Mouse (Mus musculus): Measurements from ENCODE around the gene B4galt1.

B4galt1 gene

DNA sequence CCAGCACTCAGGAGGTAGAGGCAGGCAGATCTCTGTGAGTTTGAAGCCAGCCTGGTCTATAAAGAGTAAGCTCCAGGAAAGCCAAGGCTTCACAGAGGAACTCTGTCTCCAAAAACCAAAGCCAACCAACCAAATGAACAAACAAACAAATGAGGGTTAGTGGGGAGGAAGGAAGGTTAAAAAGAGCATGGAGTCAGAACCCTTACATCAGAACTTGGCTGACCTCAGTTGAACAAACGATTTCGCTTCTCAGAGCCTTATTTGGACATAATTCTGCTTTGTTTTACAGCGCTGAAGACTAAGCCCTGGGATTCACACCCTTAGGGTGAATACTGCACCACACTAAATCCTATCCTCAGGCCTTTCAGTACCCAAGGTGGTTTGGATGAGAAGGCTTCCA lies 18.3 kb upstream of the B4galt1 start:
- in situ Hi-C loops (cut with MboI) = no loop called here

DNA sequence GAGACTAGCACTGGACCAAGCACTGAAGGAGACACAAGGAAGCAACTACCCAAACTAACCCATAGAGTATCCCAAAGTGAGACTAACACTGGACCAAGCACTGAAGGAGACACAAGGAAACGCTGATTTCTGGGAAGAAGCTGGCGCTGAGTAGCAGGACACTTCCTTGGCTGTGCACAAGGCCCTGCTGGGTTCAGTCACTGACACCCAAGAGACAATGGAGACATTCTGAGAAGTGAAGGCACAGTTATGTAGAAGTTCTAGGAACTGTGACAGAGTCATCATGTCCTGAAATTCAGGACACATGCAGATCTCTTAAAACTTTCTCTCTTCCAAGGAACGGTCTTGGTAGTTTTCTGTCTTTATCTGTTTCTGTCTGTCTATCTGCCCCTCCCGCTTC lies 16.4 kb upstream of the B4galt1 start:
- in situ Hi-C loops (cut with MboI) = no loop called here

DNA sequence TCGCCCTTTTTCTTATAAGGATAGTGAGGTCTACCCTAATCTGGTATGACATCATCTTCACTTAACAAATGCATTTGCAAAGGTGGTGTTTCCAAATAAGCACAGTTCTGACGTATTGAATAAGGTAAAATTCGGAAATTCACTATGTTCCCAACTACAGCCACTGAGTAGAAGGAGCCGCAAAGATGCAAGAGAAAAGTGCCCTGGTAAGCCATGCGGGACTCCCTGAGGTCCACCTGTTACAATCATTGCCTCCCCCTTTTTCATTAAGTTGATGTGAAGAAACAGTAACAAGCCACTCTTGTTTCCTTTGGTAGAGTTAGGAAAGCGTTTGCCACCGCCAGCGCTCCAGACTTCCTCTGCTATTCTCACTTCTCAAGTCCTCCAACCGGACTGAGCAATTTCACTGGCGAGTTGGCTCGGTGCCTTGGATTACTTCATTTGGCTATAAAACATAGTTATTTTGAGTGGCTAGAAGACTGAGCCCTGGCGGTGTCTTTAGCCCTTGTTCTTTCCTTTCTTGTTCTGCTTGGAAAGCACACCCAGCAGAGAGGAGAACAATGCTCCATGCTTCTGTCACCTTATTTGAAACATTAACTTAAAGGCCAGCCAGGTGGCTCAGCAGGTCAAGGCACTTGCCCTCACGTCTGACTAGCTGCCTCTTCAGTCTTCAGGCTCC lies 14.9 kb upstream of the B4galt1 start:
- in situ Hi-C loops (cut with MboI) = no loop called here

DNA sequence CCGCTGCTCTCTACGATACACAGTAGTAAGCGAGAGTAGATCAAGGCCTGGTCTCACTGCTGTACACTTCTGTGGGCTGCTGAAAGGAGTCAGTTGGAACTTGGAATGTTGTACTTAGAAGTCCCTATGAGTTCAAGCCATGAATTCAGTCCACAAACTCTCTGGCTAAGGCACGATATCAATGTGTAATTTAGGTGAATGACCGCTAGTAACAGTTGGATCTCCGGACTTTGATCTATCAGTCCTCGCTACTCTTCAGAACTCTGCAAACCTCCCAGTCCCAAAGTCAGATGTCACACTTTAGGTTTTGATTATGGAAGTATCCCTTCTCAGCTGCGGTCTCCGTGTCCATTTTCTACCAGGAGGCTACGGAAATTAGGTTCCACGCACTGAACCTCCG lies 10.6 kb upstream of the B4galt1 start:
- in situ Hi-C loops (cut with MboI) = no loop called here

DNA sequence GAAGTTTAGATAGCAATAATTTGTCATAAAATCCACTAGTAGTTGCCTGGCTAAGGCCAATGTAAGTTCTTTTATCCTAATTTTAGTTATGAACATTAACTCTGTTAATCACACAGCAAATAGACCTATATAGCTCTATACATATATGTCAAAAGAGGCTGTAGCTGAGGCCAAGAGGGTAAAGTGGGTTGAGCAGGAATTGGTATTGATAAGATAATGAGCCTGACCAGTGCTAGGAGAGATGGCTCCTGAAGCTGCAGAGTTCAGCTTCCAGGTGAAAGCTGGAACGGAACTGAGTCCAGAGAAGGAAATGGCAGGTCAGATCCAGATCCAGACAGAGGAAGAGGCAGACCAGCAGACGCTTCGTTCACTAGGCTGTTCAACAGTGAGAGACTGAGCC lies 9.5 kb upstream of the B4galt1 start:
- in situ Hi-C loops (cut with MboI) = no loop called here

DNA sequence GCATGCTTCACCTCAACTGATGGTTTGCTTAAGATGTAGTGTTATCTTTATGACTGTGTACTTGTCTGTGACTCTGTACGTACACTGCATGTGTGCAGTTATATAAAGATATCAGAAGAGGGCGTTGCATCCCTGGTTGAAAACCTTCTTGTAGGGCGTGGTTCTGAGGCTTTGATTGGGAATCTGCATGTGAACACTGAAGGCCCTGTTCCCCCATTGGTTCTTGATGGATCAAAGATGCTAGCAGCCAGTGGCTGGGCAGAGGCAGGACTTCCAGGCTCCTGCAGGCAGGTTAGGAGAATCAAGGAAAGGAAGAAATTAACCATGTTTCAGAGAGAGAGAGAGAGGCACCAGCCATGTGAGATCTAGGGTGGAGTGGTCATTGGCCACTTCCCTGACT lies 7.3 kb upstream of the B4galt1 start:
- in situ Hi-C loops (cut with MboI) = no loop called here

DNA sequence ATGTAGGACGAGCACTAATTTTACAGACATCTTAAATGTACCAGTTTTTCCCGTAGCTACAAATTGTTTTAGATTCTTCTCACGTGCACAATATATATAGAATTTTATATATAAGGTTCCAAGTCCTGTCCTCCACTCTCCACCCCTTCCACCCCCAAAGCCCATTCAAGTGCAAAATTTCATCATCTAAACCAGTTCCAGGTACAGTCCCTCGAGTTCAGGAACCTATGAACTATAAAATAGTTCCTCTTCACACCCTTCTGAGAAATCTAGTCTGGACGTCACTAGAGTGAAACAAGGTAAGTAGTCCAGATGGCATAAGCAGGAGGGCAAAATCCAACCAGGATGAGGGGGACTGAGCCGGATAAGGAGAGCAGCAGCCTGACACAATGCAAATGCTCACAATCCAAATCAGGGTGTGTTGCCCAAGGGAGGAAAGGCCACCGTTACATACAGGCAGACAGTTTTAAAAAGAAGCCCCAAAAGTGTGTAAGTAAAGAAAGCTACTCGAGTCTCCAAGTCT lies 4.1 kb upstream of the B4galt1 start:
- in situ Hi-C loops (cut with MboI) = no loop called here

DNA sequence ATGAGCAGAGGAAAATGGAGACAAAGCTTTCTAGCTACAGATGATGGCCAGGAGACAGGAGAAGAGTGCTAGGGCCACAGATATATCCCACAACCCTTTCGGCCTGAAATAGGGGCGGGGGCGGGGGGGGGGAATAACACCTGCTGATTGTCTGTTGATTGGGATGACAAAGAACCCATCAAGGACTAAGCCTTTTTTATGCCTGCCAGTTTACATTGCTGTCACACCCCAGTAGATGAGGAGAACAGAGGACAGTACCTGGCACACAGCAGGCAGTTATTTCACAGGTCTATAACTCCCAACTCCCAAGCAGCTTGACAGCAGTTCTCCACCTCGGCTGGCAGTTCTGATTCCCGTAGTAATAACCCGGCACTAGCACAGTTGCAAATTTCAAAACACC lies 2.8 kb upstream of the B4galt1 start:
- in situ Hi-C loops (cut with MboI) = no loop called here

DNA sequence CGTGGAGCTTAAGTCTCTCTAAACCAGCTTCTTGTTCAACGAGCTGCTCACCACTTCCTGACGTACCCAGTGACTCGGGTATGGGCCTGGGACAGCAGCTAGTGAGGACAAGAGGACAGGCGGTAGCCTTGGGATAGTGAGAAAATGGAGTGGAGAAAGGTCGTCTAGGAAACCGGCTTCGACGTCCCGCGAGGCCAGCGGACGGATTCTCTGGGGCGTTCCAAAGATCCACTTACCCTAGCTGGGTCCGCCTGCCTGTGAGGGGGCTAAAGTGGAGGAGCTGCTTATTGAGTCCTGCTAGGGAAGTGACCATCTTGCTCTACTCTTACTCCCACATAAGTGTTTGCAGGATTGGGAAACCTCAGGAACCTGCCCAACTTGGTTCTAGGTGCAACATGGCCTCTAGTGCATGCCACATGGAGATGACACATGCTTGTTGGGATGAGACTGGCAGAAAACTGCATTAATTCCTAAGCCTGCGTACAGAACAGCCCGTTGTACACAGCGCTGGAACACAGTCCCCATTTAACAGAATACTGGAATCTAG lies 655 bp upstream of the B4galt1 start:
- in situ Hi-C loops (cut with MboI) = no loop called here

DNA sequence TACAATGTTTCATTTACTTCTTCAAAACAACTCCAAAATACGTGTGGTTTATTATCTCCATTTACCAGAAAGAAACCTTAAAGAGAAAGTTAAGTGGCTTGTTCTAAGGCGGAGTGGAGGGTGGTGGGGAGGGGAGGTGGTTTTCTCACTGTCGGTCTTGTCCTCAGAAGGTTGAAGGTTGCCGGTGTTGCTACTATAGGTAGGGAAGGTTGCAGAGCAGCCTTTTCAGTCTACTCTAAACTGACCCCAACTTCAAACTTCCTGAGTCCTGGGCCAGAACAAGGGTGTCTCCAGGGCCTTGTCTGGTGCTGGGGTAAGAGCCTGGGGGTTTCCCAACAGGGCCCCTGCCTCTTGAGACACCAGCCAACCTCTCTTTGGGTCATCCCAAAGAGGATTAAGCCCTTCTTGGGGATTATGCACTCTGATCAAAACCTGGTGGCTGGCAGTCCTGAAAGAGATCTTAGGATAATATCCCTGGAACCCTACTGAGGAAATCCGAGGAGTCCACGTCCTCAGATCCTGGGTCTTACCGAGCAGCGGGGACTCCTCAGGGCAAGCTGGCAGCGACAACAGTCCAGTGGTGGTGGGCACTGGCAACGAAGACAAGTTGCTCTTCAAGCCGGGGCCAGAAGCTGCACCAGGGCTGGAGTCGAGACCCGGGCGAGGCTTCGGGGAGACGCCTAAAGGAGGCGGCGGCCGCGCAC lies 792 bp downstream of the B4galt1 start:
- in situ Hi-C loops (cut with MboI) = no loop called here

DNA sequence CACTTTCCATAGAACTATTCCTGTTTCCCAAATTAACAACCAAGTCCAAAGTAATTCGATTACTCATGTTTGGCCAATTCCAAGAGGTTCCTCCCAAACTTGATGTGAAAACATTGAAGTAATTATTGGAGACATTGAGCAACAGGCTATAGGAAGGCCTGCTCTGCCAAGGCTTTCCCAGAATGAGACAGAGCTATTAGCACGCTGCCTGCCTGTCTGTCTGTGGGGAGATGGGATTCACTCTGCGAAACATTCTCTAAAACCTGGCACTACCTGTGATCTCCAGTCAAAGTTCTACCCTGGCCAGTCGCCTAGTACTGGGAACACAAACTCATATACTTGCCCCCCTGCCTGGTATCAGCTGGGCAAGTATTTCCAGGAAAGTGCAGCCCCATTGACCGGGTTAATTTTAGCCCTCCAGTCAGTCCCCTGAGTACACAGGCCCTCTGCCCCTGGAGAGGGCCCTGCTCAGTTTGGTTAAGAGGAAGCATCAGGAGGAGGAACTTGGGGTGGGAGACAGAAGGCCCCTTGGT lies 1.5 kb downstream of the B4galt1 start:
- in situ Hi-C loops (cut with MboI) = no loop called here

DNA sequence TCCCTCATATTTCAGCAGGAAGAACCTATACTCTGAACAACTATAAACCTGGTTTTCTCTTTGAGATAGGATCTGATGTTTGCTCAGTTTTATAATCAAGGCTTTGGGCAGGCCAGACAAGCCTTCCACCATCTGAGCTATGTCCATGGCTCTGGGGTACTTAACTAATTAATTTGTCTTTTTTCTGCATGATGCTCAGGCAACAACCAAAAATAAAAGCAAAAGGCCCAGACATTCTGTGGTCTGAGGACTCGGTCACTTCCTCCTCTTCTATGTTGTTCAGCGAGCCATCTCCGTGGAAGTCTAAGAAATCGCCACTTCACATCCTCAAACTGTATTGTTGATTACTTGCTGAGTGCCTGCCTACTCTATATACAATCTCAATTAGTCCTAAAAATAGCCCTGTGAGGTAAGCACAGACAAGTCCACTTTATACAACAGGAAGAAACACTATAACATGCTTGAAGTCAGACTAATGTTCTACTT lies 2.0 kb downstream of the B4galt1 start:
- in situ Hi-C loops (cut with MboI) = no loop called here

DNA sequence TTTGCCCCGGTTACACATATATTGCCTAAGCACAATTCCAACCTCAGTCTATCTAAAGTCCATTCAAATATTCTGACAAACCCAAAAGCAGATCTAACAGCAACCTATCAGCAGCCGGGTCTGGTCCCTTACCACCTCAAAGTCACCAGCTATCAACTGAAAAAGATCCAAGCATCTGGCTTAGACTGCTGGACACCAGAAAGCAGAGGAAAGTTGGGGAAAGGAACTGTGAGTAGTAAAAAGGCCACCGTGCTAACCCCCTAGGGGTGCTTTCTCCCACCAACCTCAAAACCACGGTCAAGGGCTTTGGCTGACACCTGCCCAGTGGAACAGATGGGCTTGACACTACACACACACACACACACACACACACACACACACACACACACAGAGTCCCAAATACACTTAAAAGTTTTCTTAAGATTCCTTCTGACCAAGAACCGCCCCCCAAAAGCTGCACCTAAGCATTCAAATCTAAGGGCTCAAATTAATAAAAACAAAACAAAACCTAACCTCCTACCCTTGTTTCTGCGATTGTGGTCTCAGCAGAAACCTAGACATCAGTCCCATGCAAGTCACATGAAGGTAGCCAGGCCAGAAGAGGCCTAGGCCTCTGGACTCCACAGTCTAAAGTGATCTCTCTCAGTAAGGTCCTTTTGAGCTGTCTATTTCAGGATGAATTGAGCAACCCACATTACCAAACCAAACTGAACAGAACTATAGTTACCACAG lies 2.6 kb downstream of the B4galt1 start:
- in situ Hi-C loops (cut with MboI) = no loop called here

DNA sequence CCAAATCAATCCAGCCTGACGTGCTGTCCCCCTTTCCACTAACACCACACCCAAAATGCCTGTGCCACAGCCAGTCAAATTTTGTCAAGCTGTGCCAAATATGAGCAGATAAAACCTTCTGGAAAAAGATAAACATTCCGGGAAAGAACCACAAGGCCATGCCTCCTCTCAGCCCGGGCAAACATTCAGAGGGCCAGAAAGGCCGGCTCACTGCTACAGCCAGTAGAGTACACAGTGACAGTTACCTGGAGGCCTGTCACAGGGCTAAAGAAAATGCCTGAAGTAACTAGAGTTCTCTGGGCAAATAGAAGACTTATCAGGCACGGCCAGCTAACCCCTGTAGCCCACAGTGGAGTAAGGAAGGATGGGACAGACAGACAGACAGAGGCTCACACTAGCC lies 3.2 kb downstream of the B4galt1 start:
- in situ Hi-C loops (cut with MboI) = no loop called here

DNA sequence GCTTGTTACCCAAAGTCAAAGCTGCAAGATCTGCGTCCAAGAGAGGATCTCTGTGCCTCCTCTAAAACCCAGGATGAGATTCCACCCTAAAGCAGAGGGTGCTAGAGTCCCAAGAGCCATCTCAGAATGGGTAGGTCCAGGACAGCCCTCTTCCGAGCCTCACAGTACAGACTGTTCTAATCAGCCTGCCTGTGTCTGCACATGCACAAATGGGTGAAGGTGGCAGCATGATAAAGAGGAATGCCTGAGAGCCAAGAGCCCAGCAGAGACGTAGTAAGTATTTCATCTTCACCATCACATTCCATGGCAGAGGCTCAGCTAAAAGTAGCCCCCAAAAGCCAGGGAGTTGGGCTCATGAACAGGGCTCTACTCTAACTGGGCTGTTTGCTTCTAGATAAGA lies 4.3 kb downstream of the B4galt1 start:
- in situ Hi-C loops (cut with MboI) = no loop called here

DNA sequence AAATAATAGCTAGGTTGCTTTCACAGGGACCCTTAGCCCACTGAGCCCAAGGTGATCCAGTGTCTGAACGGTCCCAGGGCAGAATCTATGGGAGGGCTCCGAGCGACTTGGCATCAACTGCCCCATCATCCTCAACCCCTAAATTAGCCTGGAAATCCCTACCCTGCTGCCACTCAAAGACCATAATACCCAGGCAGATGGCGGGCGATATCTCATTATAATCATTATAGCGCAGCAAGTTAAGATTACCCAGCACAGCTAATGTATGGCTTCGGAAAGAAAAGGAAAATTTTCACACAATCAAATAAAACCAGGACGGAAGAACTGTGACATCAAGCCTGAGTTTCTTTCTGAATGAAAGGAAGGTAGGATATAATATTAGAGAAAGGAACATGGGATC lies 5.6 kb downstream of the B4galt1 start:
- in situ Hi-C loops (cut with MboI) = no loop called here

DNA sequence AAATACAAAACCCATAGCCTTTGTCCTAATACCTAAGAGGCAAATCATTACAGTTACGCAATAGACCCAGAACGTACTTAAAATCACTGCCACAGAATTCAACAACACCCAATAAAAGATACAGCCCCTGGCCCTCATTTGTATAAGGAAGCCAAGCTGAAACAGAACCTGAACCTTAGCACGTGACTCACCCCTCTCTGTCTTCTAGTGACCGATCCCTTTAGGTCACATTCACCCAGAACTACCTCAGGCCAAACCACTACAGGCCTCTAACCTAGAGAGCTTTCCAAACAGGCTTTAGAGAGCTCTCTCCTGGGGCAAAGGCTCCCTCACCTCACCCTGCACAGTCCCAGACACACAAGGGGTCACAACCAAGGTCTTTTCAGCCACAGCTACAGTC lies 6.6 kb downstream of the B4galt1 start:
- in situ Hi-C loops (cut with MboI) = no loop called here

DNA sequence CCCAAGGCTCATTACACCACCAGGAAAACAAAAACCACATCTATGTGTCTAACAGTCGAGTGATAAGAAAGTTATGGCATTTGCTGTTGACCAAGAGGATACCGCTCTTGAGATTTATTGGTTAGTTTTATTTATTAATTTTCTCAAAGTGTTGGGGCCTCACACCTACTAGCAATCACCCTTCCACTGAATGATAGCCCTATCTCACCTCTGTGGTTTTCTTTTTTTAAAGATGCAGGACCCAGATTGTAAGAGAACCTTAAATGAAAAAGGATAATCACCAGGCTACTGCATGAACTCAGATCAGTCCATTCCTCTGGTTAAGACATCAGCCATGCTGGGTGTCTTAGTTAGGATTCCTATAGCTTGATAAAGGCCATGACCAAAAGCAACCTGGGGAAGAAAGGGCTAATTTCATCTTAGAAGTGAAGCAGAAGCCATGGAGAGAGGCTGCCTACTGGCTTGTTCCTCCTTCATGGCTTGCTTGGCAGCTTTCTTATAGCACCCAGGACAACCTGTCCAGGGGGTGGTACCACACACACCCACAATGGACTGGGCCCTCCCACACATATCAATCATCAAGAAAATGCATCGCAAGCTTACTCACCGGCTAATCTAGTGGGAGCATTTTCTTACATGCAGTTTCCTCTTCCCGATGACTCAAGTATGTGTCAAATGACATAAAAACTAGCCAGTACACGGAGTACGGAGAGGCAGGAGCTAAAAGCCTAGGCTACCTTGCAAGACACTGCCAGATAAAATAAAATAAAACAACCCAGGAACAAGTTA lies 7.5 kb downstream of the B4galt1 start:
- in situ Hi-C loops (cut with MboI) = no loop called here

DNA sequence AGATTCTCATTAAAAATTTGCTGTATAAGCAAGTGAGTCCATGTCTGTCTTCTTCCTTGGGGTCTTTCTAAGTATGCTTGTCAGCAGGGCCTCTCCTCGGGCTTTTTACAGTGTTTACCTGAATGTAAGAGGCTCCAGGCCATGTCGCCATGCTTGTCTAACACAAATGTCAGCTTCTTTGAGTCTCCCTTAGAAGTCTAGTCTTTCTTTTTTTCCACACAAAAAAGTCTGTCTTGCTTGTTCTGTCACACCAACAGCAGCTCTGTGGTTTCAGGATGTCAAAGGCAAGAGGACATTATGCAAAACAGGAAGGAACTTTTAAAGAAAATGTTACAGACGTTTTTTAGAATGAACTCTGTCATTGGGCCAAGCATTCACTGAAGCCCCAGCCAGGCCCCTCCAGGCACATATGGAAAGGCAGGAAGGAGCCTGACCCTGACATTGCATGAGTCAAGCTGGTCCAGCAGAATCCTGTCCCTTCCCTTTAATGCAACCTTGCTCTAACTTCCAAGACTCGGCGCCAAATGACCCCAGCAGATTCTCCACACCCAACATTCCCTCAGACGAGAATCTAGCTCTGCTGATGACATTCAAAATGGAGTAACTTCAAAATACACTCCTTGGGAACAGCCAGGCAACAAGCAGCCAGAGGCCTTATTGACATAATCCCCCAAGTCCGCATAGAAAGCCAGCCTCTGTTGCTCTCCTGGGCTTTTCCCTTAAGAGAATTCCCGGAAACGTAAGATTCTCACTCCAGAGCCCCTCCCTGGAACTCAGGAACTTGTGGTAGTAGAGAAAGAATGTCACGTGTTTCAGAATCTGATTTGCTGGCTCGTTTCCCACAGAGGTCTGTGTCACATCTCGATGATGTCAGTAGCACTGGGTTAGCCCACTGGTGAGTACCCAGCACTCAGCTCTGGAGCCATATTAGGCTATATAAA lies 8.7 kb downstream of the B4galt1 start:
- in situ Hi-C loops (cut with MboI) = no loop called here

DNA sequence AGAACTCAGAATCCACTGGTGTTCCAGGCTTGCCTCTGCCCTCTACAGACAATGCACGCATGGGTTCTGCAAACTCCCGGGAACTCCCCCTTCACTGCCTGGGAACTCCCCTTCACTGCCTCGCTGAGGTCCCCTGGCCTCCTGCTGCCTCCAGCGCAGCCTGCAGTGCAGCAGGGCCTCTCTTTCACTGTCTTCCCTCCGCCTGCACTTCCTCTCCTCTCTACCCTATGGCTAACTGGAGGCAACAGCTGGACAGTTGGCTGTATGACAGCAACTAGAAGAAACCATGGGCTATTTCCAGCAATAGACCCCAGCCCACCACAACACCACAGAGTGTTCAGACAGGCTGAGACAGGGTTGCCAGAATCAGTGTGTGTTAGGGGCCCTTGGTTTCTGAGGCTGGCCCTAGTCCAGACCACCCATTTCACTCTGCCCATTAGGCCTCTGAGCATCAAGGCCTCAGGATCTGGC lies 9.5 kb downstream of the B4galt1 start:
- in situ Hi-C loops (cut with MboI) = no loop called here

Measured in mature B cell (primary cell).